Mouse (Mus musculus): ENCODE results near the gene Olfr1329. TPM values are rescaled to one million over a fixed set of nuclear protein-coding genes. Genes with fewer than 3 reads are reported as not detected.
"Not testable (repeated sequence)": the region's sequence is repeated elsewhere in the genome, so short reads cannot be mapped to it uniquely, and the experiment has no call there.

Olfr1329 gene
- not detected for total RNA-seq (2021)

DNA sequence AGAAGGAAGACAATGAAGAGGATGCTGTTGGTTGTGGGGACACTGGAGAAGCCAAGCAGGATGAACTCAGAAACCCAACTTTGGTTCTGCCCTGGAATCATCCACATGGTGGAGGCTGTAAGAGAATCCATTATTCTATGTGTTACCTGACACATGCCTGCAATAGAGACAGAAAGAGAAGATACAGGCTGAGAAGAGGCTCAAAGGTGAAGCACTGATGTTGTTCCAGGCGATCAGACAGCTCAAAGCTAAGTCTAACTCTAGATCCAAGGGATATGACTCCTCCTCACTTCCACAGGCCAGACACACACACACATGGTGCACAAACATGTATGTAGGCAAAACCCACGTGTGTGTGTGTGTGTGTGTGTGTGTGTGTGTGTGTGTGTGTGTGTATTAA lies at the start of gene Olfr1329:
Olfr1329 (minus strand) TSS at position 101 of the 400 bp plus-strand sequence.
- DNase-seq: not testable (repeated sequence)

DNA sequence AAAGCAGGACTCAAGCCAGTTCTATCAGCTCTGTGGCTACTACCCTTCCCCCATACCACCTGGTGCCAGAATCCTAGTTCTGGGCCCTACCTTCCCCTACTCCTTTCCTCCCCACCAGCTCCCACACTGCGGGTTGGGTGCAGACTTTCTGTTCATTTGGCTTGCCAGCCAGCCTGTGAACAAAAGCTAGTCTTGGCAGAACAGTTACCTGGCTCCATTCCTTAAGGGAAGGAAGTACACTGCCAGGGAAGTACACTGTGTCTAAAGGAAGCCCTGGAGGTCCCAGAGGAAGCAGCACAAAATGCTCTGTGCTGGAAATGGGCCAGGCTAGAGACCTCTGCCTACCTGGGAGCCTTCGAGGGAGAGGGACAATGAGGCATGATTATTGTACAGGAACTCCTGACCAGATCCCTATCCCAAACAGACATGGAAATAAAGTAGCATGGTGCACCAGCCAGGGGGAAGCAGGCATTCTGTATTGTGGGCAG lies 43.9 kb upstream of the Olfr1329 start, which contains the start of gene Lao1:
Lao1 (plus strand) TSS at position 438 of the 488 bp plus-strand sequence.
- peak; percentile 24 for DNase-seq

DNA sequence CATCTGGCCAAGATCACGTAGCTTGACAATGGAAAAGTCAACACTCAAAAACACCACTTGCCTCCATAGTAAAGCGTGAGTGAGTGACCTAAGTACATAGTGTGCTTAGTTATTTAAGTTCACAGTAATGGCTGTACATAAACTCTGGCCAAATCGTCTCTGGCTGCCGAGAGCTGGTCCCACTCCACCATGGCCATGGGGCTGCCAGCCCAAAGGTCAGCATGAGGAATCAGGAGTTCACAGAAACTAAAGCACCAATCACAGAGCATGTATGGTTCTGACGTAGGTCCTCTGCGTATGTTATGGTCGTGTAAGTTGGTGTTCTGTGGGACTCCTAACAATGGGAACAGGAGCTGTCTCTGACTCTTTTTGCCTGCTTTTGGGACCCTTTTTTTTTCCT lies 41.5 kb upstream of the Olfr1329 start:
- DNase-seq: no peak

DNA sequence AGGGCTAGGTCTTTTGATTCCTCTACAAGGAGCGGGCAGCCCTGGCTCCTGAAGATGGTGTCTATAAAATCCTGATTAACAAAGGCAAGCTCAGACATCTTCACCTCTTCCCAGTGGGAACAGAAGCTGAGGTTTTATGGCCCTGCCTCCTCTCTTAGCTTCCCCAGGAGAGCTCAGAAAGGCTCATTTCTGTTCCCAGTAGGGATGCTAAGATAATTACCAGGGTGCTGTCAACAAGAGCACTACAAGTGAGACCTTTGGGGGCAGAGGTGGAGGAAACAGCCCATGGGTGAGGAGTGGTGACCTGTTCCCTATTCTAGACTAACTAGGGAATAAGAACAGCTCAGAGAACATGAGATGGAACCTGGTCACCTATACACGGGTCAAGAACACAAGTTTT lies 21.2 kb upstream of the Olfr1329 start, which contains the start of gene Olfr1328:
Olfr1328 (minus strand) TSS at position 101 of the 400 bp plus-strand sequence.
- no peak for DNase-seq

GRCm38 (mm10) chr4:118931326-118931725 lies 14.1 kb upstream of the Olfr1329 start:
- not testable (repeated sequence) for DNase-seq

DNA sequence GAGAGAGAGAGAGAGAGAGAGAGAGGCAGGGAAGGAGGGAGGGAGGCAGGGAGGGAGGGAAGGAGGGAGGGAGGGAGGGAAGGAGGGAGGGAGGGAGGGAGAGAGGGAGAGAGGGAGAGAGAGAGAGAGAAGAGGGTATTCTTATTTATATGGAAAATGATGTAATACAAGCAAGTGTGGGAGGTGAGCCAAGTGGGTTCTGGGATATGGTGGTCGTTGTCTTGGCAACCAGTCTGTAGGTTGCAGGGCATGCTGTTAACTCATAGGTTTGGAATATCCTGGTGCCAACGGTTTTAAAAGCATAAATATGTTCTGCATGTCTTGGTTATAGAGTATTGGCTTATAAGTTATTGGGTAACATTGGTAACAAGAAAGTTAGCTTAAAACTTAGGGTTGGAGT lies 15.3 kb downstream of the Olfr1329 start:
- no peak for DNase-seq

DNA sequence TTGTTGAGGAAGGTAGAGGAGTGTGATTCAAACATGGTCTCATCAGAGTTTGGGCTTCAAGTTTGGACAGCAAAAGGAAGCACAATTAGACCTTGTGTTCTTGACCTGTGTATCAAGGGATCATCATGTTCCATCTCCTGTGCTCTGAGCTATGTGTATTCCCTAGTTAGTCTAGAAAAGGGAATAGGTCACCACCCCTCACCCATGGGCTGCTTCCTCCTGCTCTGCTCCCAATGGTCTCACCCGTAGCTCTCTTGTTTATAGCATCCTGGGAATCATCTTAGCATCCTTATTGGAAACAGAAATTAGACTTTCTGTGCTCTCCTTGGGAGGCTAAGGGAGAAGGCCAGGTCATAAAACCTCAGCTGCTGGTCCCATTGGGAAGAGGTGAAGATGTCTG lies 29.0 kb downstream of the Olfr1329 start, which contains the start of gene Olfr1330:
Olfr1330 (plus strand) TSS at position 301 of the 400 bp plus-strand sequence.
- DNase-seq: no peak

DNA sequence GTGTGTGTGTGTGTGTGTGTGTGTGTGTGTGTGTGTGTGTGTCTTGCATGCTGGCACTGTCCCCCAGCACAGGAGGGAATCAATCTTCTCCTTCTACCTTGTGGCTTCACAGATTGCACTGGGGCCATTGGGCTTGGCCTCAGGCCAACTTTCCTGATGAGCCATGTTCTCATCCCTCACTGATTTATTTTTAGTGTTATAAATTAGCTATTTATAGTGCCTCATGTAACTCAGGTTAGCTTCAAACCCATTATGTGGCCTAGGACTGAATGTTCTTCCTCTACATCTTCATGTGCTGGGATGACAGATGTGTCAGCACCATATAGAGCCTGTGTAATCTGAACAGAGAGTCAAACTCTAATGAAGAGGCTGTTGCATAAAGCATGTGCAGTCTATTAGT lies 49.7 kb downstream of the Olfr1329 start:
- DNase-seq: peak; percentile 24

Other genes starting within 250 kb of the Olfr1329 start
- not detected for gene Olfr1342, start 224.7 kb downstream of the Olfr1329 start, total RNA-seq (2021)
- not detected for gene Olfr1341, start 213.9 kb downstream of the Olfr1329 start, total RNA-seq (2021)
- gene Olfr1340, start 197.3 kb downstream of the Olfr1329 start, total RNA-seq (2021): not detected
- not detected for gene Olfr1339, start 185.3 kb downstream of the Olfr1329 start, total RNA-seq (2021)
- not detected for gene Olfr1338, start 158.7 kb downstream of the Olfr1329 start, total RNA-seq (2021)
- gene Olfr1337, start 134.9 kb downstream of the Olfr1329 start, total RNA-seq (2021): not detected
- gene Olfr1335, start 107.5 kb downstream of the Olfr1329 start, total RNA-seq (2021): not detected
- not detected for gene Olfr1333, start 81.2 kb downstream of the Olfr1329 start, total RNA-seq (2021)
- not detected for gene Olfr1331, start 52.8 kb downstream of the Olfr1329 start, total RNA-seq (2021)
- gene Olfr1330, start 28.9 kb downstream of the Olfr1329 start, total RNA-seq (2021): not detected
- gene Olfr1328, start 21.1 kb upstream of the Olfr1329 start, total RNA-seq (2021): not detected
- not detected for gene Lao1, start 44.1 kb upstream of the Olfr1329 start, total RNA-seq (2021)
- gene Slc2a1, start 191.2 kb upstream of the Olfr1329 start, total RNA-seq (2021): 10 to 100 TPM; 15.2 to 16.2 TPM

All from heart, postnatal 4 days (tissue).